Mouse (Mus musculus) cerebellum, adult 9-10 months (tissue): ENCODE results near the gene Als2.

ENCODE experiments used
- DNase-seq: peaks from one replicate; pipeline ENCODE4 v3.0.0; 2022

The Als2 gene

DNA sequence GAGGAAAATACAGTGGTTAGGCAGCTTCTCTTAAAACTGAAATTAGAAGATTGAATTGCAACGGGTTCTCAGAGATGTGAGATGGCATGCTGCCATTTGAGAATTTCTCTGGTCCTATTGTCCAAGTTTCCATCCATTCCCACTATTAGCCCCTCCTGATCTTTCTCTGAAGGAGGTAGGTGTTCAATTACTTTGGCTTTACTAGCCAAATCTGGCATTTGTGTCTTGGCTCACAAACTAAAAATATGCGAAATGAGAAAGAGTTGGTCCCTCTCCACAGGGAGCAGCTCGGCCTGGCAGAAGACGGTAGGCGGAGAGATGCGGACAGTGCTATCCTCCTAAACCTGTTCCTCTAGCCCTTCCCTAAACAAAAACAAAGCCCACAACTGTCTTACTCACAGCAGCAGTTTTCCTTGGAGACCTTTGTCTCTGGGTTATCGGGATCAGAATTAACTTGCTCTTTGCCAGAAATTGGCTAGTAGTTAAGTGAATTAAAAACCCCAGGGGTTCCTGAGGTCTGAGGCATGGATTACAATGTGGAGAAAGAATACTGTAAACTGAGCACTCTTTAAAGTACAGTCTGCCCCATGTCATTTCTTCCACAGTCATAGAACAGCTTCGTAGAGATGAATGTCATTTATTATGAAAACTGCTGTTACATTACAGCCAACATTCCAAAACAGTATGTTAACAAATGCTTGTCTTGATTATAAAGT is 74.6 kb downstream of the Als2 start:
- peak; percentile 67 for DNase-seq

GRCm38 (mm10) chr1:59161396-59161795 is 75.6 kb downstream of the Als2 start:
- peak; percentile 66 for DNase-seq

DNA sequence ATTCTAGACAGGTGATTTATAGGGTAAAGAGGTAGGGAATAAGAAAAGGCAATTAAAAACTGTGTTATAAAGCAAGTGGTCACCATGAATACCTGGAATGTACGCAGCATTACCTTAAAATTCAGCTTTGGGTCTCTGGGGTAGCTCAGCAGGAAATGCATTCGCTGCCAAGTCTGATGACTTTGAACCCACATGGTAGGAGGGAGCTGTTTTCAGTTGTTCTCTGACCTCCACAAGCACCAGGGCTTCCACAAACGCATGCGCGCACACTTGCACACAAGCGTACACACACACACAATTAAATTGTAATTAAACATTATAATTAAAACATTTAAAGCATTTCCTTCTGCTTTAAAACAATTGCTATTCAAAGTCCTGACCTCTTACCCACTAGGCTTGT is 76.2 kb downstream of the Als2 start:
- no peak for DNase-seq

GRCm38 (mm10) chr1:59159136-59159535 is 77.9 kb downstream of the Als2 start:
- no peak for DNase-seq

DNA sequence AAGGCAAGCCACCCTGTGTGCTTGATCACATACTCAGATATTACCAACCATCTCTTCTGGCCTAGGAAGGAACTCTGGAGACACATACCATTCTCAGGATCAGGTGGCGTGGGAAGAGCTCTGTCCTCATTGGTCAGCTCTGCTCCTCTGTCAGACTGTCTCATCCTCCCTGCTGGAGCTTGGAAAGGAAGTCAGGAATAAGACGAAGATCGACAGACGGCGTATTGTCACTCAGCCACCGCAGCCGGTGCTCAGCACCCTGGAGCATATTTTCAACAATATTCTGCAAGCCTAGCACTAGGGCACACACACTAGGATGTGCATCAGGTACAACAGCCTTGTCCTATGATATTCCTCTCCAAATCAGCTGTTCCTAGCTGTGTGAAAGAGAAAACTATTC is 78.5 kb downstream of the Als2 start:
- DNase-seq = peak; percentile 43

GRCm38 (mm10) chr1:59157846-59158245 is 79.2 kb downstream of the Als2 start:
- no peak for DNase-seq

GRCm38 (mm10) chr1:59152346-59152745 is 84.7 kb downstream of the Als2 start:
- no peak for DNase-seq

- DNase-seq = no peak
These were observed 86.5 kb downstream of the Als2 start for GRCm38 (mm10) chr1:59150542-59150941.

- DNase-seq = peak; percentile 64
These were observed 92.5 kb downstream of the Als2 start for GRCm38 (mm10) chr1:59144543-59144942.

- DNase-seq = peak; percentile 51
These were observed 94.2 kb downstream of the Als2 start for GRCm38 (mm10) chr1:59142809-59143208.

DNA sequence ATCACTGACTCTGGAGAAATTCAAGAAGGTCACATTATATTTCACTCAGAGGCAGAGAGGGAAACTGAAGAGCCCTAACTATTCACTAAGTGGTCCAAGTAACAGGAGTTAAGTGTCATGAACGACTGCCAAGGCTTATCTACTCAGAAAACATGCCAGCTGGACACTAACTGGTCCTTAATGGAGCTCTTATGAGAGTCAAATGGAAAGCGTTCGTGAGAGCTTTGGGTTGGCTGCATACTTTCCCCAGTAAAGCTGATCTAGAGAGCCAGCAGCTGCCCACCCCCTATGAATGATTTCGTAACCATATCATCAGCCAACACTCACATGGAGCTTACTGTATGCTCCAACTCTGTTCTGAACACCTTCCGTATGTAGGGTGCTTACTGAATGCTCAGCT is 102.6 kb downstream of the Als2 start:
- no peak for DNase-seq

GRCm38 (mm10) chr1:59128879-59129278 is 108.2 kb downstream of the Als2 start:
- DNase-seq = no peak

DNA sequence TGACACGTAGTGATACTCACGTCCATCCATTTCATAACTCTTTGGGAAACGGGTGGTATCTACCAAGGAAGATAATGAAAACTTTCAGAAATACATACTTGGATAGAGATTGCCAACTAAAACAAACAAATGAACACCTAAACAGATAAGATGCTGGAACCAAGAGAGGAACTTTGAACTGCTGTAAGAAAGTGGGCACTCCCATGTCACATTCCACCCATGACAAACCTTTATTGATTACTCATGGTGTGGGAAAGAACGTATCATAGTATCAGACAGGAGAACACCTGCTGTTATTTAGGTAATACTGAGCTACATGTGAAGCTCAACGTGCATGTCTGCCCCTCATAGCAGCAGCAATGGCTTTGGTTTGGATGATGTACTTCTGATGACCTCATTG is 111.5 kb downstream of the Als2 start:
- no peak for DNase-seq

- DNase-seq = peak; percentile 91
These were observed 117.1 kb downstream of the Als2 start, which contains the start of gene Tmem237 for GRCm38 (mm10) chr1:59119720-59120457. Gene Tmem237 (minus strand): TSS chr1:59120408.
